ENCODE assay signal across 26 mouse cellular contexts in the genomic region with DNA sequence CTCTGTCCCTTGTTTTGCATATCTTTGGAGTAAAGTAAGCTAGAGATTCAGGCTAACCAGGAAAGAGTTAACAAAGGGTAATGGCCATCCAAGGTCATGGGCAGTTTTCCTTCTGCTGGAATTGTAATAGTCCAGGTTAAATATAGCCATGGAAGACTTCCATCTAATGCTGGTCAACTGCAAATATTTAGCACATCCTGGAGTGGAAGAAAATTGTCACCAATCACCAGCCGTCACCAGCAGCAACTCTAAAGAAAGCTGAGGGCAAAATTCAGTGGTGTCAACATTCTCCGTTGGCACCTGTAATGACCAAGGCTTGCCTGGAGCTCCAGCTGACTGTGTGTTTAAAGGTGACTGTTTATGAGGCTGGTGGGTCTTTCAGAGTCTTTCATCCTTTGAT.
DNase-seq lines count a peak whose midpoint lies in the region; ATAC-seq and TF ChIP-seq lines count a peak whose summit lies in the region.
"Had no signal": no experiment of that assay in that cellular context is flagged by ENCODE, and none has a peak within 500 bp of the region (broad histone marks: within the 10 kb centered on the region; RNA-seq: fewer than 3 reads in every experiment).

No protein-coding gene starts in this region.

- WGBS in heart, embryonic 14.5 days, result 24% methylated on average over 2 of the region's 2 CpGs
- 77% methylated on average over 2 of the region's 2 CpGs for WGBS in hindbrain, embryonic 16.5 days
- WGBS in liver, postnatal 0 days (ENCODE audit: insufficient replicate concordance), result 69% methylated on average over 2 of the region's 2 CpGs

- 0 out of 2 replicates have a peak overlapping the region, but pooled peaks have one; percentile 5 for H3K4me2 ChIP-seq in heart, embryonic 14.5 days (ENCODE audit: low read length)
- H3K4me2 ChIP-seq in hindbrain, embryonic 16.5 days (ENCODE audit: low read length), result no peak overlapping the region
- H3K4me2 ChIP-seq in liver, postnatal 0 days (ENCODE audit: low read depth, low read length), result no peak overlapping the region
- H3K4me2 ChIP-seq: limb, embryonic 15.5 days; liver, embryonic 13.5 days; midbrain, embryonic 13.5 days; neural tube, embryonic 13.5 days had no signal

- no peaks in the 10 kb centered on the region for H3K36me3 ChIP-seq in heart, embryonic 14.5 days (ENCODE audit: control insufficient read depth, insufficient read depth, low read length)
- H3K36me3 ChIP-seq in hindbrain, embryonic 16.5 days (ENCODE audit: control insufficient read depth, insufficient read depth, low read length), result no peaks in the 10 kb centered on the region
- no peaks in the 10 kb centered on the region for H3K36me3 ChIP-seq in liver, postnatal 0 days (replicated peaks; ENCODE audit: insufficient read depth, low read length)
- H3K36me3 ChIP-seq: limb, embryonic 10.5 days; limb, embryonic 15.5 days; liver, embryonic 13.5 days; midbrain, embryonic 13.5 days; neural tube, embryonic 13.5 days had no signal

- H3K27ac ChIP-seq in heart, embryonic 14.5 days (replicated peaks in 1 of 2; ENCODE audit: control insufficient read depth in 1 of 2, insufficient read depth in 1 of 2, low read depth in 2 of 2, low read length in 2 of 2), result peak overlapping the region; percentile 14 to 72; a peak in 3 of 4 replicates
- no peak overlapping the region for H3K27ac ChIP-seq in hindbrain, embryonic 16.5 days (ENCODE audit: low read depth, low read length)
- no peak overlapping the region for H3K27ac ChIP-seq in liver, postnatal 0 days (ENCODE audit: low read depth)
- H3K27ac ChIP-seq: gastrocnemius, adult 2 months; limb, embryonic 10.5 days; limb, embryonic 15.5 days; liver, embryonic 13.5 days; macrophage; midbrain, embryonic 13.5 days; neural tube, embryonic 13.5 days had no signal

- no peak overlapping the region for H3K4me3 ChIP-seq in heart, embryonic 14.5 days (ENCODE audit: control insufficient read depth in 1 of 2, insufficient read depth in 1 of 2, low read depth in 1 of 2, low read length in 2 of 2)
- H3K4me3 ChIP-seq in hindbrain, embryonic 16.5 days (ENCODE audit: low read length), result no peak overlapping the region
- no peak overlapping the region for H3K4me3 ChIP-seq in liver, postnatal 0 days (ENCODE audit: low read depth, low read length)
- H3K4me3 ChIP-seq: gastrocnemius, adult 2 months; limb, embryonic 10.5 days; limb, embryonic 15.5 days; liver, embryonic 13.5 days; midbrain, embryonic 13.5 days; neural tube, embryonic 13.5 days had no signal

- DNase-seq in heart, adult 18-20 months, result peak; percentile 54 to 68
- no peak for DNase-seq in heart, postnatal 25 days (ENCODE audit: low spot score)
- DNase-seq in heart, postnatal 14 days, result peak; percentile 4 to 29
- DNase-seq in liver, postnatal 0 days, result no peak
- no peak for DNase-seq in thymus, postnatal 25 days
- DNase-seq: adrenal gland, postnatal 10 days; cerebellum, adult 9-10 months; cerebellum, postnatal 36 days; gastrocnemius, adult 2 months; kidney, adult 9 months; kidney, postnatal 10 days; liver, embryonic 13.5 days; lung, adult 2 months; lung, postnatal 10 days; thymus, adult 18-20 months; thymus, postnatal 36 days had no signal

- no peak overlapping the region for H3K9ac ChIP-seq in heart, embryonic 14.5 days (ENCODE audit: low read length)
- H3K9ac ChIP-seq in hindbrain, embryonic 16.5 days (ENCODE audit: low read depth, low read length), result no peak overlapping the region
- H3K9ac ChIP-seq in liver, postnatal 0 days (replicated peaks), result no peak overlapping the region
- H3K9ac ChIP-seq: limb, embryonic 15.5 days; liver, embryonic 13.5 days; midbrain, embryonic 13.5 days; neural tube, embryonic 13.5 days had no signal

- no peak for TF ChIP-seq EP300 in liver, postnatal 0 days (IDR thresholded peaks at IDR 0.05; ENCODE audit: low read depth)

- intact Hi-C loops in heart, postnatal 25 days (cut with DNase I), result no loop called here
- intact Hi-C loops in heart, postnatal 14 days (cut with DNase I), result no loop called here

- H3K4me1 ChIP-seq in heart, embryonic 14.5 days (ENCODE audit: control insufficient read depth in 2 of 2, insufficient read depth in 2 of 2, low read length in 2 of 2), result peaks cover 0 to 14% of the 10 kb centered on the region in 2 experiments; a peak in 3 of 4 replicates
- no peaks in the 10 kb centered on the region for H3K4me1 ChIP-seq in hindbrain, embryonic 16.5 days (ENCODE audit: control insufficient read depth, insufficient read depth, low read depth, low read length)
- no peaks in the 10 kb centered on the region for H3K4me1 ChIP-seq in liver, postnatal 0 days (ENCODE audit: insufficient read depth)
- H3K4me1 ChIP-seq: limb, embryonic 10.5 days; liver, embryonic 13.5 days; midbrain, embryonic 13.5 days; neural tube, embryonic 13.5 days had no signal

- no peaks in the 10 kb centered on the region for H3K27me3 ChIP-seq in heart, embryonic 14.5 days (ENCODE audit: control insufficient read depth, insufficient read depth, low read length)
- H3K27me3 ChIP-seq in hindbrain, embryonic 16.5 days (replicated peaks; ENCODE audit: control insufficient read depth, insufficient read depth, low read length), result no peaks in the 10 kb centered on the region
- H3K27me3 ChIP-seq in liver, postnatal 0 days (ENCODE audit: insufficient read depth, low read length), result no peaks in the 10 kb centered on the region
- H3K27me3 ChIP-seq: limb, embryonic 15.5 days; liver, embryonic 13.5 days; midbrain, embryonic 13.5 days; neural tube, embryonic 13.5 days; Patski had no signal

- no peaks in the 10 kb centered on the region for H3K9me3 ChIP-seq in heart, embryonic 14.5 days (ENCODE audit: control insufficient read depth, low read length)
- H3K9me3 ChIP-seq in hindbrain, embryonic 16.5 days (ENCODE audit: control insufficient read depth, low read length), result no peaks in the 10 kb centered on the region
- H3K9me3 ChIP-seq in liver, postnatal 0 days (ENCODE audit: low read length), result no peaks in the 10 kb centered on the region
- H3K9me3 ChIP-seq: limb, embryonic 10.5 days; limb, embryonic 15.5 days; liver, embryonic 13.5 days; midbrain, embryonic 13.5 days; neural tube, embryonic 13.5 days had no signal

- peak; percentile 43; the same call in 1 of the 2 replicates for ATAC-seq in heart, embryonic 14.5 days (ENCODE audit: insufficient number of reproducible peaks, insufficient read depth, low FRiP score, low read depth)
- no peak for ATAC-seq in hindbrain, embryonic 16.5 days
- no peak for ATAC-seq in liver, postnatal 0 days
- ATAC-seq: forebrain, embryonic 14.5 days; intestine, postnatal 0 days; midbrain, embryonic 13.5 days; Patski had no signal

- TF ChIP-seq CTCF in liver, postnatal 0 days (IDR thresholded peaks at IDR 0.05; ENCODE audit: low read depth), result no peak

Comparison
In these comparisons a context has a peak if more than half of its experiments do, and no peak if none do; other contexts are left out.
1. DNase-seq: peak in heart, adult 18-20 months (2 of 2) and heart, postnatal 14 days (2 of 2); none in heart, postnatal 25 days (single experiment), liver, postnatal 0 days (single experiment) and thymus, postnatal 25 days (single experiment).
2. H3K27ac ChIP-seq: peak in heart, embryonic 14.5 days (2 of 2); none in hindbrain, embryonic 16.5 days (single experiment) and liver, postnatal 0 days (single experiment).